Mouse (Mus musculus) megakaryocyte-erythroid progenitor cell, adult 5-6 weeks (primary cell): ENCODE data around the gene Trim28. TPM values are rescaled to one million over a fixed set of nuclear protein-coding genes. Genes with fewer than 3 reads are reported as not detected.

Experiments used
- ATAC-seq: replicated peaks from 2 replicates; pipeline ENCODE4 v1.8.0; 2016; ENCODE audit warnings: mild to moderate bottlenecking, inconsistent platforms; ENCODE audit not compliant: severe bottlenecking, poor library complexity, low FRiP score, low TSS enrichment
- total RNA-seq, 2 experiments: library from RNA; stranded (forward) in 1 of 2; stranded (reverse) in 1 of 2; fragments of 200-1000, 215-1000 nt in 1 of 2; fragments of >200 nt in 1 of 2; fragmentation: Nextera tagmentation in 1 of 2; gene quantifications; 2 replicates each; pipeline ENCODE4 v1.2.3; 2014 to 2017

The Trim28 gene
- total RNA-seq, 2 experiments from 2014 or later = 556 to 654 TPM

- ATAC-seq = no peak
Observed at GRCm38 (mm10) chr7:13031069-13031468, 32.2 kb downstream of the Trim28 start.

- ATAC-seq = no peak
Observed at GRCm38 (mm10) chr7:13031983-13032382, 33.1 kb downstream of the Trim28 start.

GRCm38 (mm10) chr7:13032541-13032940 lies 33.6 kb downstream of the Trim28 start:
- no peak for ATAC-seq

- 0 out of 2 replicates have a peak, but pooled peaks have one; percentile 0 for ATAC-seq
Observed at GRCm38 (mm10) chr7:13033451-13034147, 34.7 kb downstream of the Trim28 start.

GRCm38 (mm10) chr7:13034148-13034977 lies 35.4 kb downstream of the Trim28 start, which contains the start of gene Chmp2a:
Gene Chmp2a, minus strand, starts transcription at chr7:13034807.
- ATAC-seq = peak; percentile 64

- no peak for ATAC-seq
Observed at GRCm38 (mm10) chr7:13035211-13035855, 36.4 kb downstream of the Trim28 start.

- no peak for ATAC-seq
Observed at GRCm38 (mm10) chr7:13036806-13037205, 37.9 kb downstream of the Trim28 start.

- no peak for ATAC-seq
Observed at GRCm38 (mm10) chr7:13037366-13037765, 38.5 kb downstream of the Trim28 start.

GRCm38 (mm10) chr7:13037901-13038555 lies 39.1 kb downstream of the Trim28 start, which contains the start of gene Ube2m:
Gene Ube2m, minus strand, starts transcription at chr7:13038275.
- peak; percentile 61 for ATAC-seq

GRCm38 (mm10) chr7:13038621-13039169 lies 39.8 kb downstream of the Trim28 start:
- no peak for ATAC-seq

- ATAC-seq = no peak
Observed at GRCm38 (mm10) chr7:13039181-13039580, 40.3 kb downstream of the Trim28 start.

GRCm38 (mm10) chr7:13041256-13041655 lies 42.3 kb downstream of the Trim28 start:
- ATAC-seq = no peak

GRCm38 (mm10) chr7:13042511-13042910 lies 43.6 kb downstream of the Trim28 start:
- no peak for ATAC-seq

- ATAC-seq = no peak
Observed at GRCm38 (mm10) chr7:13043120-13043444, 44.2 kb downstream of the Trim28 start.

- ATAC-seq = peak; percentile 30; the same call in 1 of the 2 replicates
Observed at GRCm38 (mm10) chr7:13043445-13044253, 44.7 kb downstream of the Trim28 start.

- peak; percentile 6; the same call in 1 of the 2 replicates for ATAC-seq
Observed at GRCm38 (mm10) chr7:13044254-13044625, 45.3 kb downstream of the Trim28 start.

- ATAC-seq = peak; percentile 83
Observed at GRCm38 (mm10) chr7:13046084-13046483, 47.2 kb downstream of the Trim28 start.

- ATAC-seq = no peak
Observed at GRCm38 (mm10) chr7:13053001-13053400, 54.1 kb downstream of the Trim28 start.

- ATAC-seq = no peak
Observed at GRCm38 (mm10) chr7:13053501-13053900, 54.6 kb downstream of the Trim28 start.
